Mouse (Mus musculus) stomach, embryonic 14.5 days (tissue): ENCODE data around the gene Gm7544. TPM values are rescaled to one million over a fixed set of nuclear protein-coding genes. Genes with fewer than 3 reads are reported as not detected.

Experiments used
- polyA plus RNA-seq: library from polyadenylated mRNA; unstranded; fragments of >200 nt; fragmentation: Nextera tagmentation; extraction: Ambion mirVana; gene quantifications from 2 replicates; pipeline ENCODE4 v1.2.1, GENCODE M21; 2014

Gene Gm7544
- polyA plus RNA-seq, 1 experiment from 2014 or later = not detected

Other genes with a start within 250 kb of the Gm7544 start
- gene Mff, start 231.1 kb downstream of the Gm7544 start, polyA plus RNA-seq = 200 and 221 TPM in 2 replicates
- 5.2 and 5.8 TPM in 2 replicates for gene Tm4sf20, start 187.6 kb downstream of the Gm7544 start, polyA plus RNA-seq
- gene Gm47791, start 184.8 kb downstream of the Gm7544 start, polyA plus RNA-seq = not detected in 2 replicates
- 37.2 and 41.0 TPM in 2 replicates for gene Agfg1, start 116.5 kb downstream of the Gm7544 start, polyA plus RNA-seq
- not detected in 2 replicates for gene A030005L19Rik, start 42.7 kb downstream of the Gm7544 start, polyA plus RNA-seq
- gene A030014E15Rik, start 31.1 kb downstream of the Gm7544 start, polyA plus RNA-seq = not detected in 2 replicates
- not detected in 2 replicates for gene Gm6217, start 24.6 kb downstream of the Gm7544 start, polyA plus RNA-seq
- gene A030003K21Rik, start 12.6 kb downstream of the Gm7544 start, polyA plus RNA-seq = not detected in 2 replicates
- gene Gm47955, start 4.3 kb upstream of the Gm7544 start, polyA plus RNA-seq = not detected in 2 replicates
- not detected in 2 replicates for gene Gm47959, start 44.5 kb upstream of the Gm7544 start, polyA plus RNA-seq
- gene Slc19a3, start 82.4 kb upstream of the Gm7544 start, polyA plus RNA-seq = 0.56 and 1.1 TPM in 2 replicates
- gene Krtap28-10, start 86.5 kb upstream of the Gm7544 start, polyA plus RNA-seq = not detected in 2 replicates
- gene Gm47969, start 88.9 kb upstream of the Gm7544 start, polyA plus RNA-seq = not detected in 2 replicates
- gene A030005K14Rik, start 103.4 kb upstream of the Gm7544 start, polyA plus RNA-seq = not detected in 2 replicates
- not detected in 2 replicates for gene Krtap28-13, start 104.9 kb upstream of the Gm7544 start, polyA plus RNA-seq
- 6.7 and 6.9 TPM in 2 replicates for gene Ccl20, start 160.8 kb upstream of the Gm7544 start, polyA plus RNA-seq
- gene Daw1, start 203.7 kb upstream of the Gm7544 start, polyA plus RNA-seq = not detected in 2 replicates